Mouse (Mus musculus): ENCODE results near the gene Otop2. TPM values are rescaled to one million over a fixed set of nuclear protein-coding genes. Genes with fewer than 3 reads are reported as not detected.

Otop2 gene
- polyA plus RNA-seq, 1 experiment from 2014 or later, result 1.9 TPM

- WGBS, result 78% methylated on average over 2 of the region's 2 CpGs
Observed at GRCm38 (mm10) chr11:115301351-115301750, 5.6 kb upstream of the Otop2 start.

DNA sequence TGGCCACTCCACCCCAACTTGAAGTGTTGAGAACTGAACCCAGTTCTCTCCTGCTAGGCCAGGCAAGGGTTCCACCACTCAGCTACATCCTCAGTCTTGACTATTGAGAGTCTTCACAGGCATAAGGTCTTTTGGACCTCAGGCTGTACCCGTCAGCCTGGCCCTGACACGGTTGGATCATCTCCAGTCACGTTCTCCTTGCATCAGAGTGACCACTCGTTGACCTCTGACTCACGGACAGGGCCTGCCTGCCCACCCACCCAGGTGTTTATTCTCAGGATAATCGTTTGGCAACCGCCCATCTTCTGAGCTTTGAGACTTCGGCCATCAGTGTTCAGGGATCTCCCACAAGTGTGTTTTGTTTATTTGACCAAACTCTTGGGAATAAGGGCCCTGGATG is 3.8 kb upstream of the Otop2 start:
- H3K27ac ChIP-seq (ENCODE audit: low read length), result no peak overlapping the region
- no peak overlapping the region for H3K9ac ChIP-seq (ENCODE audit: low read length)
- H3K27me3 ChIP-seq (ENCODE audit: control insufficient read depth, insufficient read depth, low read length), result no peaks in the 10 kb centered on the region
- H3K4me2 ChIP-seq (ENCODE audit: low read depth, low read length), result no peak overlapping the region
- no peak overlapping the region for H3K4me3 ChIP-seq (replicated peaks; ENCODE audit: low read length)
- ATAC-seq (ENCODE audit: insufficient read depth, low FRiP score), result peak; percentile 16; the same call in 1 of the 2 replicates
- 34% methylated on average over 8 of the region's 8 CpGs for whole genome bisulfite sequencing
- H3K9me3 ChIP-seq (replicated peaks; ENCODE audit: control insufficient read depth, low read length), result no peaks in the 10 kb centered on the region
- no peaks in the 10 kb centered on the region for H3K36me3 ChIP-seq (ENCODE audit: control insufficient read depth, insufficient read depth, low read length)
- H3K4me1 ChIP-seq (ENCODE audit: control insufficient read depth, insufficient read depth, low read length), result no peaks in the 10 kb centered on the region; the same call in 1 of the 2 replicates

More at GRCm38 (mm10) chr11:115301351-115301750, 5.6 kb upstream of the Otop2 start:
- Histone ChIP-seq H3K9me3 (replicated peaks; ENCODE audit: control insufficient read depth, low read length) (no peaks in the 10 kb centered on the region), H3K4me1 (ENCODE audit: control insufficient read depth, insufficient read depth, low read length) (peaks cover 7% of the 10 kb centered on the region), H3K27me3 (ENCODE audit: control insufficient read depth, insufficient read depth, low read length) (0 out of 2 replicates have a peak, but pooled peaks cover 3% of the 10 kb centered on the region), H3K9ac (ENCODE audit: low read length) (no peak overlapping the region), H3K27ac (ENCODE audit: low read length) (no peak overlapping the region), H3K4me2 (ENCODE audit: low read depth, low read length) (no peak overlapping the region), H3K36me3 (ENCODE audit: control insufficient read depth, insufficient read depth, low read length) (no peaks in the 10 kb centered on the region), H3K4me3 (replicated peaks; ENCODE audit: low read length) (no peak overlapping the region)
- no peak for ATAC-seq (ENCODE audit: insufficient read depth, low FRiP score)

DNA sequence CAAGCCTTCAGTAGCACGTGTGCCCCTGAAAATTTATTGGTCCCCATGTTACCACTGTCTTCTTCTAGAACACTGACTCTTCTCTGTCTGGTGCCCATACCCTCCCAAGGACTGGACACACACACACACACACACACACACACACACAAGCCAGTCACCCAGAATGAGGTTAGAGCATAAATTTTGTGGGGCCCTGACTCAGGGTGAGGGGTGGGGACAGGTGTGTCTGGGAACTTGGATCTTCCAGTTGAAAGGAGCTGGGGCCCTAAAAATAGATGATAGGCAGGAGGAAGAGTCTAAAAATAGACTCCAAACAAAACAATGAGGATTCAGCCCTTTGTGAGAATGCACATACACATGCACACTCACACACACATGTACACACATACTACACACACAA is 1.8 kb downstream of the Otop2 start:
- Histone ChIP-seq H3K4me1 (ENCODE audit: control insufficient read depth, insufficient read depth, low read length) (no peaks in the 10 kb centered on the region; the same call in 1 of the 2 replicates), H3K9me3 (replicated peaks; ENCODE audit: control insufficient read depth, low read length) (no peaks in the 10 kb centered on the region), H3K4me2 (ENCODE audit: low read depth, low read length) (no peak overlapping the region), H3K27ac (ENCODE audit: low read length) (no peak overlapping the region), H3K9ac (ENCODE audit: low read length) (no peak overlapping the region), H3K27me3 (ENCODE audit: control insufficient read depth, insufficient read depth, low read length) (no peaks in the 10 kb centered on the region), H3K4me3 (replicated peaks; ENCODE audit: low read length) (no peak overlapping the region), H3K36me3 (ENCODE audit: control insufficient read depth, insufficient read depth, low read length) (no peaks in the 10 kb centered on the region)
- 58% methylated on average over 1 of the region's 1 CpGs for WGBS
- no peak for ATAC-seq (ENCODE audit: insufficient read depth, low FRiP score)

- no peak overlapping the region for H3K9ac ChIP-seq (ENCODE audit: low read length)
- H3K9me3 ChIP-seq (replicated peaks; ENCODE audit: control insufficient read depth, low read length), result no peaks in the 10 kb centered on the region
- ATAC-seq (ENCODE audit: insufficient read depth, low FRiP score), result no peak
- no peak overlapping the region for H3K4me2 ChIP-seq (ENCODE audit: low read depth, low read length)
- no peak overlapping the region for H3K27ac ChIP-seq (ENCODE audit: low read length)
- 49% methylated on average over 2 of the region's 2 CpGs for WGBS
- H3K4me1 ChIP-seq (ENCODE audit: control insufficient read depth, insufficient read depth, low read length), result no peaks in the 10 kb centered on the region
- H3K36me3 ChIP-seq (ENCODE audit: control insufficient read depth, insufficient read depth, low read length), result no peaks in the 10 kb centered on the region
- no peak overlapping the region for H3K4me3 ChIP-seq (replicated peaks; ENCODE audit: low read length)
- peaks cover 44% of the 10 kb centered on the region for H3K27me3 ChIP-seq (ENCODE audit: control insufficient read depth, insufficient read depth, low read length)
Observed at GRCm38 (mm10) chr11:115314249-115314648, 7.3 kb downstream of the Otop2 start.

- no peaks in the 10 kb centered on the region for H3K36me3 ChIP-seq (ENCODE audit: control insufficient read depth, insufficient read depth, low read length)
- H3K9me3 ChIP-seq (replicated peaks; ENCODE audit: control insufficient read depth, low read length), result no peaks in the 10 kb centered on the region
- no peak overlapping the region for H3K9ac ChIP-seq (ENCODE audit: low read length)
- H3K4me2 ChIP-seq (ENCODE audit: low read depth, low read length), result no peak overlapping the region
- whole genome bisulfite sequencing, result 63% methylated on average over 7 of the region's 7 CpGs
- H3K27me3 ChIP-seq (ENCODE audit: control insufficient read depth, insufficient read depth, low read length), result peaks cover 74% of the 10 kb centered on the region
- ATAC-seq (ENCODE audit: insufficient read depth, low FRiP score), result no peak
- no peaks in the 10 kb centered on the region for H3K4me1 ChIP-seq (ENCODE audit: control insufficient read depth, insufficient read depth, low read length)
- no peak overlapping the region for H3K4me3 ChIP-seq (replicated peaks; ENCODE audit: low read length)
- no peak overlapping the region for H3K27ac ChIP-seq (ENCODE audit: low read length)
Observed at GRCm38 (mm10) chr11:115317204-115317603, 10.2 kb downstream of the Otop2 start.

DNA sequence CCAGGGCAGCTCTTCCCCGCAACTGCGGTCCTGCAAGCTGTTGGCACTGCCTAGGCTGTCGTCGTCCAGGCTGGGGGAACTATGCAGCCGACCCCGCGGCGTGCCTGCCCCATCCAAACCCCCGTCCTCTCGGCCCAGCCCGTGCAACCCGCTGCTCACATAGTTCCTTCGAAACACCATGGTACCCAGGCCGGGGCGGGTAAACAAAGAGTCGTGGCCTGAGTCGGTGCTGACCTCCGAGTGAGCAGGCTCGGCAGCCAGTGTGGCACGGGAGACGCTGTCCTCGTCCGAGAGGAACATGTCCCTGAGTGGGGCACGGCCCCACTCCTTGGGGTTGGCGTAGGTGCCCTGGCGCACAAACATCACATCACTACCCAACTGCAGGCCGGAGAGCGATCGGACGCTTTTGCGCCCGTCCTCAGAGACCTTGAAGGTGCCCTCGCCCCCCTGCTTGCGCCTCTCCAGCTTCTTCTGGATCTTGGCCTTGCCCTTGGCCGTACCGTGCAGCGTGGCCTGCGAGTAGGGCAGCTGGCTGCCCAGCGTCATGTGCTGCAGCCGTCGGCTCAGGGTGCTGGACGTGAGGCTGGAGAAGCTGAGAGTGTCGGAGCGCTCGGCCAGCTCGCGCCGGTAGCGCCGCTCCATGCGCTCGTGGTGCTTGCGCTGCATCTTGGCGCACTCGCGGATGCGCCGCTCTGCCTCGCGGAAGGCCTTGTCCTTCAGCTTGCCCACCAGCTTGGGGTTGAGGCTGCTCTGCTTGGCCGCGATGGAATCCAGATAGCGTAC is 11.5 kb downstream of the Otop2 start:
- Histone ChIP-seq H3K4me3 (replicated peaks; ENCODE audit: low read length) (no peak overlapping the region), H3K4me2 (ENCODE audit: low read depth, low read length) (no peak overlapping the region), H3K36me3 (ENCODE audit: control insufficient read depth, insufficient read depth, low read length) (no peaks in the 10 kb centered on the region), H3K9ac (ENCODE audit: low read length) (no peak overlapping the region), H3K4me1 (ENCODE audit: control insufficient read depth, insufficient read depth, low read length) (no peaks in the 10 kb centered on the region), H3K9me3 (replicated peaks; ENCODE audit: control insufficient read depth, low read length) (no peaks in the 10 kb centered on the region), H3K27ac (ENCODE audit: low read length) (no peak overlapping the region), H3K27me3 (ENCODE audit: control insufficient read depth, insufficient read depth, low read length) (peaks cover 85% of the 10 kb centered on the region)
- ATAC-seq (ENCODE audit: insufficient read depth, low FRiP score), result no peak
- WGBS, result 6% methylated on average over 63 of the region's 63 CpGs

DNA sequence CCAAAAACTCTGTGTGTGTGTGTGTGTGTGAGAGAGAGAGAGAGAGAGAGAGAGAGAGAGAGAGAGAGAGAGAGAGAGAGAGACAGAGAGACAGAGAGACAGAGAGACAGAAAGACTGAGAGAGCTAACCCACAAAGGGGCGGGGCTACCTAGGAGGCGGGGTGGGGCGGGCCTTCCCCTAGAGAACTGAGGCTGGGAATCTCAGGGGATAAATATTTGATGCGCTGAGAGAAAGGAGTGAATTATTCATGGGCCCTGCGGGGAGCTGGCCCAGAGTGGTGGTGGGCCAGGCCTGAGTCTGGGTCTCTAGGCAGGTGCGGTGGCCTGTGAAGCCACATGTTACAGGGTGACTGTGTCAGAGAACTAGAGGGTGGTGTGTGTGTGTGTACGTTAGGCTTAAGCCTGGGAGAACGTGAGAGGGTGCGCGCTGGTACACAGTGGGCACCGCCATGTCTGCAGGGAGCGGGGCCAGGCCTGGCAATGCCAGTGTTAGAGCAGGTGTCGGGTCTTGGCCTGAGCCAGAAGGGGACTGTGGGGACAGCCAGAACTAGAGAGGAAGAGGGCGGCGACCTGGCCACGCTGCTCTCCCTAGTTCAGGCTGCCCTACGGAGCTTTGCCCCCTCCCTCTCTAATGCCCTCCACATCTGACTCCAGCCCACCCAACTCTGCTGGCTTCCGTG is 12.9 kb downstream of the Otop2 start:
- Histone ChIP-seq H3K27ac (ENCODE audit: low read length) (no peak overlapping the region), H3K4me1 (ENCODE audit: control insufficient read depth, insufficient read depth, low read length) (no peaks in the 10 kb centered on the region), H3K36me3 (ENCODE audit: control insufficient read depth, insufficient read depth, low read length) (no peaks in the 10 kb centered on the region), H3K27me3 (ENCODE audit: control insufficient read depth, insufficient read depth, low read length) (peaks cover 96% of the 10 kb centered on the region), H3K4me3 (replicated peaks; ENCODE audit: low read length) (no peak overlapping the region), H3K4me2 (ENCODE audit: low read depth, low read length) (no peak overlapping the region), H3K9ac (ENCODE audit: low read length) (no peak overlapping the region), H3K9me3 (replicated peaks; ENCODE audit: control insufficient read depth, low read length) (no peaks in the 10 kb centered on the region)
- no peak for ATAC-seq (ENCODE audit: insufficient read depth, low FRiP score)
- WGBS, result 10% methylated on average over 18 of the region's 18 CpGs

DNA sequence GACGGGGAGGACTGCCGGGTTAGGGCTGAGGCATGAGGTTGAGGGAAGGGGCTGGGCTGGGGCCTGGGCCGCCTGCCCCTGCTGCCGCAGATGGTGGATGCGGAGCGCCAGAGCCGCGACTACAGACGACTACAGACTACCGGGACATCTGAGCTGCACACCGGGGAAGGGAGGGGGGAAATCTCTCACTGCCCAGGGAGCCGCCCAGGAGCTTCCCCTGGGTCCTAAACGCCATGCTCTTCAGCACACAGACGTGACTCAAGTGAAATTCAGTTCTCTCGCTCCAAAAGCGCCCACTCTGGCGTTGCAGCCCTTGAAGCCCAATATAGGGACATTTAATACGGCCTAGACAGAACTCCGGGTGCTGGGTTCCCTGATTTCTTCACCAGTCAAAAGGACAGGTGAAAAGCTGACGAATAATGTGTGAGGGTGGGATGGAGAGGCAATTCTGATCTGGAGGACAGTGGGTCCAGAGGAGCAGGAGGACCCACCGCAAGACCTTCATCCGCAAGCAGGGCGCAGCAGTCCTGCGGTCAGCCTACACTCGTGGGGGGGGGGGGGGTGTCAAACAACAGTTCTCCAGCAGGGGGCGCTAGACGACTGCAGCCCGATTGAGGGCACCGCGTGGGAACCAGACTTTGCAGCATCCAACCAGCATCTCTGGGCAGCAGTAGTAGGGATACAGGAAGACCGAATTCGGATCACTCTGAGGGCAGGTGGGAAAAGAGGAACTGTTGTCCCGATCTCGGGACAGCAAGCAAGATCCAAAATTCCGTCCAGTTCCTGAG is 15.1 kb downstream of the Otop2 start, which contains the start of gene Ush1g:
Ush1g (minus strand) TSS at position 136 of the 788 bp plus-strand sequence.
- 0 out of 2 replicates have a peak within 1 kb of the TSS, but pooled peaks have one; percentile 7 for H3K9ac ChIP-seq (ENCODE audit: low read length)
- ATAC-seq (ENCODE audit: insufficient read depth, low FRiP score), result 0 out of 2 replicates have a peak, but pooled peaks have one; percentile 9
- H3K4me3 ChIP-seq (replicated peaks; ENCODE audit: low read length), result peak within 1 kb of the TSS; percentile 22
- WGBS, result 4% methylated on average over 35 of the region's 35 CpGs
- H3K36me3 ChIP-seq (ENCODE audit: control insufficient read depth, insufficient read depth, low read length), result no peaks in the 10 kb centered on the region
- H3K27ac ChIP-seq (ENCODE audit: low read length), result no peak within 1 kb of the TSS
- H3K9me3 ChIP-seq (replicated peaks; ENCODE audit: control insufficient read depth, low read length), result no peaks in the 10 kb centered on the region
- no peaks in the 10 kb centered on the region for H3K4me1 ChIP-seq (ENCODE audit: control insufficient read depth, insufficient read depth, low read length)
- peaks cover 74% of the 10 kb centered on the region for H3K27me3 ChIP-seq (ENCODE audit: control insufficient read depth, insufficient read depth, low read length)
- H3K4me2 ChIP-seq (ENCODE audit: low read depth, low read length), result peak within 1 kb of the TSS; percentile 21; the same call in 1 of the 2 replicates

Measured in stomach, embryonic 16.5 days (tissue).